Mouse (Mus musculus) kidney, adult 8-10 months (tissue): ENCODE measurements around the gene Gramd4.

Source experiments
- DNase-seq, 2 experiments: peaks; one replicate each; pipeline ENCODE4 v3.0.0; 2022

Gramd4 gene

GRCm38 (mm10) chr15:86057413-86057812, at the start of gene Gramd4:
Gramd4 (plus strand) TSS chr15:86057695.
- no peak for DNase-seq

- DNase-seq: no peak
Observed at GRCm38 (mm10) chr15:86013130-86013529, 44.4 kb upstream of the Gramd4 start.

DNA sequence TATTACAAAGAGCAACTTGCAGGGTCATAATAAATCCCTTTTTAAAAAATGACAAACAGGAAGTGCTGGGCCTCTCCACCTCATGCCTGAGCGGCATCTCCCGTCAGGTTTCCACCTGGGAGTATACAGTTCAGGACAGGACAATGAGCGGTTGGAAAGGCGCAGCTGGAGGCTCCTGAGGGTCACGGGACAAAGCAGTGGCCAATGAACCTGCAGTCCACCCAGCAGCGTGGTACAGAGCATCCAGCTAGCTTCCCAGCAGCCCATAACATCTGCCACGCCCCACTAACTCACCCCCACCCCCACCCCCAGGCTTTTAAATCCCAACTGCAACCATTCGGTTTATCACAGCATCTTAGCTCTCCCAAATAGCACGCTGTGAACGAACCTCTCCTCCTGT, 43.8 kb upstream of the Gramd4 start:
- DNase-seq: no peak

DNA sequence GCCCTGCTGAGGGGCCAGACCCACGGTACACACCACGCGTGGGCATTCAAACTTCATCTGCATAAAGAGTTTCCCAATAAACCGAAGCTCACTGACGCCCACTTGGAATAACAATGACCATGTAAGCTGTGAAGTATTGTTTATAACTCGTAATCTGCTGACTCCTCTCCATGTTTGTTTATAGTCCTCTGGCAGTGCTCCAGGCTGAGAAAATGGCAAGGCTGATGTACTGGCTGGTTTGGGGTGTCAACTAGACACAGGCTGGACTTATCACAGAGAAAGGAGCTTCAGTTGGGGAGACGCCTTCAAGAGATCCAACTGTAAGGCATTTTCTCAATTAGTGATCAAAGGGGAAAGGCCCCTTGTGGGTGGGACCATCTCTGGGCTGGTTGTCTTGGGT, 42.5 kb upstream of the Gramd4 start:
- DNase-seq: no peak

- no peak for DNase-seq
Observed at GRCm38 (mm10) chr15:86015860-86016541, 41.5 kb upstream of the Gramd4 start.

DNA sequence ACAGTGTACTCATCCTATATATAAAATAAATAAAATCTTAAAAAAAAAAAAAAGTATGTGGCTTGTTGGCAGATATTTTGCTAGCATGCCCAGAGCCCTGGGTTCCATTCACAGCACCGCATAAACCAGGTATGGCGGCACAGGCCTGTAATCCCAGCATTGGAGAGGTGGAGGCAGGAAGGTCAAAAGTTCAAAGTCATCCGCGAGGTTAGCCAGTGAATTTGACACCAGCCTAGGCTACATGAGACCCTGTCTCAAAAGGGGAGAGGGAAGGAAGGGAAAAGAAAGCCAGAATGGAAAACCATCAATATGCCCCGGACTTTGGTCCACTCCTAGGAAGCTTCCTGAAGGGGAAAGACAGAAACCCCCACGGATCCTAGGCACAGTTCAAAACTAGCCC, 40.2 kb upstream of the Gramd4 start:
- DNase-seq: no peak

DNA sequence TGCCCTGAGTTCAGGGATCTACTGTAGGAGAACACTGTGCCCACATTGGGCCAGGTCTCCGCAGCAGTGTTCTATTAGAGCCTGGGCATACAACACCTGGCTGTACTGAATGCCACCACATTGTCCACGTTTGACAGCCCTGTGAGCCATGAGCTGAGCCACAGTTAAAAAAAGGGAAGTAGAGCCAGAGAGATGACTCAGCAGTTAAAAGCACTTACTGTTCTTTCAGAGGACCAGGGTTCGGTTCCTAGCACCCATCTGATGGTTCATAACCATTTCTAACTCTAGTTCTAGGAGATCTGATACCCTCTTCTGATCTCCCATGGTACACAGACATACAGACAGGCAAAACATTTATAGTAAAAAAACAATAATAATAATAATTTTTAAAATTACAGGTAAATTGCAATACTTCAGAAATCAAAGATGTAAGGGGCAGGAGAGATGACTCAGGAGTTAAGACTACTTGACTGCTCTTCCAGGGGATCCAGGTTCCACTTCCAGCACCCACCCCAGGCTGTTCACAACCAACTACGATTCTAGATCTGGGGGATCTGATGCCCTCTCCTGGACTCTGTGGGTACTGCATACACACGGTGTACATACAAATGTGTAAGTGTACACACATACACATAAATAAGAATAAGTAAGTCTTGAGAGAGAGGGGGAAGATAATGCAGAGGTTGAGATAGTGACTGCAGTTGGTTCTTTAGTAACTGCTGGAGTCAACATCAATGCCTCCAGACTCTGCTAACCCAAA, 38.6 kb upstream of the Gramd4 start:
- no peak for DNase-seq

DNA sequence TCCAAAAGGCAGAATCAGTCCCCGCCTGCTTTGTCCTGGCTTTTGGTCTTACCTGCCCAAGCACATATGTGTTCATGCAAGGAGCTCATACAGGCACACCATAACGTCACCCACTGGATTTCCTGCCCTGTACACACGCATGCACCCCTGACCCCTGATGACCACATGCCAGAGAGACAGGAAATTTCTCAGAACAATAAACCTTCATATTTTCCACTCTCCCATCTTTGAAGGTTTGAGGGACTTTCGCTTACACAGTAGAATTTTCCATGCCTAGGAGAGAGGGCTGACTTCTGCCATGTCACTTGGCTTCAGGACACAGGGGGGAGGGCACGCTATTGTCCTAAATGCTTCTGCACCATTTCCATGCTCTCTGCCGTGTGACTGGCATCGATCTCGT, 37.5 kb upstream of the Gramd4 start:
- no peak for DNase-seq

GRCm38 (mm10) chr15:86021301-86021700, 36.2 kb upstream of the Gramd4 start:
- DNase-seq: no peak

GRCm38 (mm10) chr15:86021971-86022370, 35.5 kb upstream of the Gramd4 start:
- no peak for DNase-seq

DNA sequence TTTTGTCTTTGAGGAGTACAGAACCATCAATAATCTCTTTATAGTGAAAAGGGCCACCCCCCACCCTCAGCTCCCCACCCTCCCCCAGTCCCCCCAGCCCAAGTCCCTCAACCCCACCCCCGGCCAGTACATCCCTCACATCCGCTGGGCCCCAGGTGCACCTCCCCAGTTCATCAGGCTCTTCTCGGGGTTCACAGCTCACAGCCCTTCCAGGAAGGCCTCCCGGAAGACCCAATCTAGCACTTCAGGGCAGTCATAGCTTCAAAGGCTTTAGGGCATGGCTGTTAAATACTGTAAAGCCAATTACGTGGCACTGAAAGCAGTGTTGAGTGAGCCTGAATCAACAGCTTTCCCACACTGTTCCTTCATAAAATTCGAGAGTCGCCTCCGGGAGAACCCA, 29.6 kb upstream of the Gramd4 start:
- no peak for DNase-seq

DNA sequence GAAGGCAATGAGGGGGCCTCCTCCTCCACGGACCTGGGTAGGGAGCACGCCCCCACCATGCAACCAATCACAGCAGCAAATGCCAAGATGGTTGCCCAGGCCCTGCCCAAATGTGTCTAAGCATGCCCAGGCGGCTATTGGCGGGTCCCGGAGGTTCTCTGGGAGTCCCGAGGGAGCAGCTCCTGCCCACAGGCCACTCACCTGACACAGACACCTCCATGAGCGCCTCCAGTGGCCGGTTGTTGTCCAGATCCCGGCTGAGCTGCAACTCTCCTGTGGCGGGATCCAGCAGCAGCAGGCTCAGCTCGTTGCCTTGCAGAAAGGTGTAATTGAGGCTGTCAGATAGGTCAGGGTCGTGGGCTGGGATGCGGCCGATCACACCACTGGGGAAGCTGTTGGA, 27.5 kb upstream of the Gramd4 start:
- no peak for DNase-seq

DNA sequence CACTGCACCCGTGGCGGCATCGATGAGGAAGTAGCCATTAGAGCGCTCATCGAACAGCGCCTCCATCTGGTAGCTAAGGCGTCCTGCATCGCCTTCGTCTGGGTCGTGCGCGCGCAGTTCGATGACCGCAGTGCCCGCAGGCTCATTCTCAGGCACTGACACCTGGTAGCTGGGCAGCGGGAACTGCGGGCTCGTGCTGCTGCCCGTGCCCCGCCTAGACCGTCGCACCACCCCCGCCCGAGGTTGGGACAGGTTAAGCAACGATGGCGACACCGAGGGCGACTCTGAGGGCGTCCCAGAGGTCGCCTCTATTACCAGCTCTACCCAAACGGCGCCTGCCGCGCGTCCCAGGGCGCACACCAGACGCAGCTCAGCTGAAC, 24.7 kb upstream of the Gramd4 start:
- peak in 1 of 2 experiments; percentile 60 for DNase-seq

DNA sequence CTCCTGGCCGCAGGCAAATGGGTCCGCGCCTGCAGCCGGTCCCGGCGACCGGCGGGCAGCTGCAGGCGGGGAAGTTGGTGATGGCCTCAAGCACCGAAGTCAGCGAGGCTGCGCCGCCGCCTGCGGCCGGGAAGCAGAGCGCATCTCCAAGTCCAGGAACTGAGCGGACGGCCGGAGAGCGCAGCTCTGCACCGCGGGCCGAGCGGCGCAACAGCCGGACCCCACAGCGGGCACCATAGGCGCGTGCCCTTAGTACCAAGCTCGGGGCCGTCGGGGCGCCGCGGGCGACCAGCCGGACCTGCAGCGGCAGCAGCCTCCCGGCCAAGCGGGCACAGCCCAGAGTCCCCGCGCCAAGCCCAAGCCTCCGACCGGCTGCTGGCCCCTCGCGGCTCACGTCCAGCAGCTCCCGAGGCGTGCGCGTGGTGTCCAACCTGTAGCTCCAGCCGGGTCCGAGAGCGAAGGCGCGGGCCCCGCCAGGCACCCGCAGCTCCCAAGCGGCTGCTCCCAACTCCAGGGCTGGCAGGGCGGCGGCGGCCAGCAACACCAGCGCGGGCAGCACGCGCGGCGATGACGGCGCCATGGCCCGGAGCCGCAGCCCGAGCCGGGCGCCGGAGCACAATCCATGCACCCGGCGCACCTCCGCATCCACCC, 24.2 kb upstream of the Gramd4 start, which contains the start of gene Celsr1:
Gene Celsr1 (minus strand): TSS at position 587 of the 651 bp plus-strand sequence.
- no peak for DNase-seq

DNA sequence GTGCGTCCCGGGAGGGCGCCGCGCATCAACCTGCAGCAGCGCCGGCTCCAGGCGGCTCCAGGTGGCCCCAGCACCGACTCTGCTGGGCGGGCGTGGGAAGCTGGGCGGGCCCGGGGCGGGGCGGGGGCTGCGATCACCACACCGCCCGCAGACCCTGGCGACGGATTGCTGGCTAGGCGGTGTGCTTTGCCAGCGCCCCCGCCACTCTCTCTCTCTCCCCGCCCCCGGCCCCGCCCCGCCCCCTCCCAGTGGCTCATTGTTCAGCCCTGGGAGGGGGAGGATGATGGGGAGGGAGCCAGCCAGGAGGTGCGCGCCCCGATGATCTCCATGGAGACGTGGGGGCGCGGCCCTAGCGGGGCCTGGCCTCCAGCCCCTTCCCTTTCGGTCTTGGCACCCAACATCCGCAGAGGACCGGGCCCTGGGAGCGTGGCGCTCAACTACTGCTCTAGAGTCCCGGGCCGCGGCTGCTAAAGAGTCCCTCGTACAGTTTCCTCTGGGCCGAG, 23.4 kb upstream of the Gramd4 start:
- DNase-seq: peak; percentile 60

- no peak for DNase-seq
Observed at GRCm38 (mm10) chr15:86034781-86035360, 22.6 kb upstream of the Gramd4 start.

- DNase-seq: no peak
Observed at GRCm38 (mm10) chr15:86035913-86036312, 21.6 kb upstream of the Gramd4 start.

- peak; percentile 49 to 67 for DNase-seq
Observed at GRCm38 (mm10) chr15:86038802-86039201, 18.7 kb upstream of the Gramd4 start.

DNA sequence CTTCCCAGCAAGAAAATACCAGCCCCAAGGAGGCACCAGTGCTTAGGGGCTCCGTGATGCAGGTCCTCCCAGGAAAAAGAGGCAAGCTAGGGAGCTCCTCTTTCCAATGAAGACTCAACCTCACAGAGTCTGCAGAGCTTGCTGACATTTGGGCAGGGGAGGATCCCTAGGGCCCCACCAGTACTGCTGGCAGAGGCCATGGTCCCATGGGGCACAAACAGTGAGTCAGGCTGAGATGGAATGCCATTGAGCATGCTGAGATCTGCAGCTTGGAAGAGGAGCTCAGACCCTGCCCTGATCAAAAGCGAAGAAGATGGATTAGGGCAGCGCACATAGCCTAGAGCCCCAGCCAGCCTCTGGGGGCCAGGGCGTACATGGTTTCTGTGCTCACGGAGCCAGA, 16.1 kb upstream of the Gramd4 start:
- no peak for DNase-seq

GRCm38 (mm10) chr15:86042364-86042763, 15.1 kb upstream of the Gramd4 start:
- no peak for DNase-seq

GRCm38 (mm10) chr15:86049510-86049909, 8.0 kb upstream of the Gramd4 start:
- DNase-seq: no peak

- DNase-seq: no peak
Observed at GRCm38 (mm10) chr15:86050170-86050743, 7.2 kb upstream of the Gramd4 start.

GRCm38 (mm10) chr15:86051152-86051551, 6.3 kb upstream of the Gramd4 start:
- DNase-seq: no peak
